Mouse (Mus musculus) mouse embryonic stem cell (cell line): ENCODE measurements around the gene Arhgap15.
"Not testable (repeated sequence)": the region's sequence is repeated elsewhere in the genome, so short reads cannot be mapped to it uniquely, and the experiment has no call there.

Experiments used
- in situ Hi-C, 2 experiments: fragments of 300-500 bp; cut with MboI; formaldehyde crosslinking; loops; 1 replicate in 1 of 2; 3 replicates in 1 of 2; pipeline ENCODE4 v1.14.3; 2019 to 2020; ENCODE audit warnings: low sequenced_read_pairs in 2 of 2, low pct_unique_long_range_greater_than_20kb in 1 of 2, mixed read lengths in 1 of 2; ENCODE audit not compliant: unreplicated experiment in 1 of 2

The Arhgap15 gene

DNA sequence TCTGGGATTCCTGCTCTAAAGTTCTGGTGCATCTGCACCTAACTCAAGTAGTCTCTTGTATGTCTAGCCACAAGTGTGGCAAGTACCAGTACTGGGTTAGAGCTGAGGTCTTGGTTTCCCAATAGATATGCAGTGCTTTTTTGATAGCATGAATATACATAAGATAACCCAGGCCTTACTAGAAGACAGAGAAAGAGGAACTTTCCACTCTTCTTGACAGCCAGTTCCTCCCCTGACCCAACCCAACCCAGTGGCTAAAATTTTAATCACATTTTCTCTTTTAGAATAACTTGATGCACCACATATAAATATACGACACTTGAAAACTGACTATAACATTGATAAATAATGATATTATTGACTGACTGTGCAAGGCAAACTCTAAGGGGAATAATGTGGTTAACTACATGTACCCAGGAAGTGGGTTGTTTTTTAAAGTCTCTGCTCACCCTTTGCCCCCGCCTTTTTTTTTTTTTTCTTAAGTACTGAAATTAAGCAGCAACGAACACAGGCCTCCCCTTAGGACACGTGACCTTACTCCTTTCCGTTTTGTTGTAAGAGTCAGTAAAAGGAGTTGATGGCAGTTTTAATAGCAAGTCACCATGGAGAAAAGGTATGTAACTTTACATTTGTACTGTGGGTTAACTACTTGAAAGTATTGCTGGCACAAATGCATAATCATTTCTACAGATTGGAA, at the start of gene Arhgap15:
TSS of gene Arhgap15 (plus strand) at position 538 of the 697 bp plus-strand sequence.
- in situ Hi-C loops: no loop called here

GRCm38 (mm10) chr2:43712611-43713138, 35.9 kb upstream of the Arhgap15 start:
- in situ Hi-C loops: no loop called here

- in situ Hi-C loops: loop anchor here in 1 of 2 experiments (10.0 kb wide), 1 partner anchor 182 kb away; no protein-coding TSS in a partner anchor
Measured at GRCm38 (mm10) chr2:43722446-43723103, 26.0 kb upstream of the Arhgap15 start.

GRCm38 (mm10) chr2:43723104-43723541, 25.5 kb upstream of the Arhgap15 start:
- in situ Hi-C loops: loop anchor here in 1 of 2 experiments (10.0 kb wide), 1 partner anchor 182 kb away; no protein-coding TSS in a partner anchor

DNA sequence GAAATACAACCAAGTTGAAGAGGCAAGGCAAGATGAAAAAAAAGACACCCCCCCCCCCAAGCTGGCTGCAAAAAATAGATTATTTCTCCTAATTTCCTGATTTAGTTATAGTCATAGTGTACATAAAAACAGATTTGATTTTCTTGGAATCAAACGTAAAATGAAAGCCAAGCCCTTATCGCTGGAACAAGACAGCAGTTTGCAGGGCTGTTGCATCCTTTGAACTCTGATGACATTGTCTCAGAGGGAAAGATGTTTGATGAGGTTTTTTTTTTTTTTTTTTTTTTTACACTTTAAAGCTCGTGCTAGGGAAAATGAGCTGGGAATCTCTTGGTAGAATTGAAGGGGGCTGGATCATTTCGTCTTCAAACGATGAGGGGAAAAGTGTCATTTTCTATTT, 21.4 kb upstream of the Arhgap15 start:
- in situ Hi-C loops: loop anchor here in 1 of 2 experiments (10.0 kb wide), 1 partner anchor 178 kb away; no protein-coding TSS in a partner anchor

- in situ Hi-C loops: loop anchor here in 1 of 2 experiments (10.0 kb wide), 1 partner anchor 177 kb away; no protein-coding TSS in a partner anchor
Measured at GRCm38 (mm10) chr2:43727693-43728092, 20.9 kb upstream of the Arhgap15 start.

DNA sequence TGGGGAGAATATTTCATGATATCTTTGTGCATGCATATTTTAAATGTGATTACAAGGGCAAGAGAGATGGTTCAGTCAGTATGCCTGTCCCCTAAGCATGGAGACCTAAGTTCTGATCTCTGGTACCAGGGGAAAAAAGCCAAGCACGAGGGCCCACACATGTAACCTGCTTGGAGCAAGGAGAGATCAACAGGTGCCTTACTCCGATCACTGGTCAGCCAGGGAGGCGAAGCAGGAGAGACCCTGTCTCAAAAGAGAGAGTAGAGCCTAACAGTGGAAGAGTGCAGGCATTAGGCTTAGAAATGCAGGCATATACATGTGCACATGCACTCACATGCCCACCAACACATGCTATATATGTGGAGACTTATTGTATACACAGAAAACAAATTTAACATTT, 19.8 kb upstream of the Arhgap15 start:
- in situ Hi-C loops: loop anchor here in 1 of 2 experiments (10.0 kb wide), 1 partner anchor 176 kb away; no protein-coding TSS in a partner anchor

GRCm38 (mm10) chr2:43732396-43732795, 16.2 kb upstream of the Arhgap15 start:
- in situ Hi-C loops: no loop called here

DNA sequence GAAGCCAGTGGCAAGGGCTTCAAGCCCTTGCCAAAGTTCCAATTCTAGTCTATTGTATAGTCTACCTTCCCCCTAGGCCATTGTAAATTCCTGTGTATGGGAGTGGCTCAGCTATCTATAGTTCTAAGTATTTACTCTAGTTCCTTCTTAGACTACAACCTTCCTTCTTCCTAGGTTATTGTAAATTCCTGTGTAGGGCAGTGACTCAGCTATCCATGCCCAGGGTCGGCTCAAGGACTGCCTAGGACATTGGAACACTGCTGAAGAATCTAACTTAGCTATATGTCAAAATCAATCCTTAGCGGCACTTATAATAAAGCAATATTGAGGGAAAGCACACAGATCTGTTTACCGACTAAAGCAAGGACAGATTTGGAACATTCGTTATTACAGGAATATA, 13.6 kb upstream of the Arhgap15 start:
- in situ Hi-C loops: not testable (repeated sequence)

- in situ Hi-C loops: no loop called here
Measured at GRCm38 (mm10) chr2:43737546-43737945, 11.1 kb upstream of the Arhgap15 start.

GRCm38 (mm10) chr2:43738562-43739112, 10.0 kb upstream of the Arhgap15 start:
- in situ Hi-C loops: no loop called here

DNA sequence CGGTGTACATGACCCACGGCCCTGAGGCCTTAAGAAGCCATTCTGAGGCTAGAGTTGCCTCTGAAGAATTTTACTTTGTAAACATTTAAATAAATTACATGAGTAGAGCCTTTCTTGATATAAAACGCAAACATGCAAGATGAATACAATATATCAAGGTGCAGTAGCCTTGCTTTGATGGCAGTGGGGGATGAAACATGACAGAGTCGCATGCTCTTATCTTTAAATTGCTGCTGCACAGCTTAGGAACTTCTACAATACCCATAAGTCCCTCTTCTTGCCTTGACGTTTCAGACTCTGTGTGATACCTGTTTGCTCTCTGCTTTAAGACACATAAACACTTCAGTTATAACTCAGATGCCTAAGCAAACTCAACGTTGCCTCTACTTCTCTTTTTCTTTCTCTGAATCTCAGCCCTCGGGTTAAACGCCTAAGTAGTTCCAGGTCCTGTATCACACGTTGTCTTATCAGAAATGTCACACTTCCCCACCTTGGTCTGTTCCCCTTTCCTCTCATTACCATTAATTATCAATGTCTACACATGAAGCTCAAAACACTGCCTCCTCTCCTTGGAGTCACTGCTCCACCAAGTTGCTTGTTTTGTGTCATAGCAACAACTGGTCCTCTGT, 9.3 kb upstream of the Arhgap15 start:
- in situ Hi-C loops: no loop called here

DNA sequence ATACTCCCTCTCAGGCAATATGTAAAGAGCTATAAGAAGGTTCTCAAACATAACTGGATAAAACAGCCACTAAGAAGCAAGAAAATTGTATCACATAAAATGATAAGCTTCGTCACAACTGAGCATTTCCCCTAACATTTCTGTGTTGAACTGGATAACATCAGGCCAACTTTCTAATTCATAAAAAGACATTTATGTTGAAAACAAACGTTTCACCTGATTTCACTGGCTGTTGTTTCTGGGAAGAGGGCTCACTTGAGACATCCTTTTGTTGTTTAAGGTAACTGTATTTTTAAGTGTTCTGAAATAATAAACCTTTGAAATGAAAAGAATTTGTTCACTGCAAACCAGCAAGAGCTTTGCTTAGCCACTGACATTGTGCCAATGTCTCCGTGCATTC, 697 bp downstream of the Arhgap15 start:
- in situ Hi-C loops: no loop called here

- in situ Hi-C loops: no loop called here
Measured at GRCm38 (mm10) chr2:43755899-43756298, 7.3 kb downstream of the Arhgap15 start.

- in situ Hi-C loops: no loop called here
Measured at GRCm38 (mm10) chr2:43756626-43757025, 8.0 kb downstream of the Arhgap15 start.

DNA sequence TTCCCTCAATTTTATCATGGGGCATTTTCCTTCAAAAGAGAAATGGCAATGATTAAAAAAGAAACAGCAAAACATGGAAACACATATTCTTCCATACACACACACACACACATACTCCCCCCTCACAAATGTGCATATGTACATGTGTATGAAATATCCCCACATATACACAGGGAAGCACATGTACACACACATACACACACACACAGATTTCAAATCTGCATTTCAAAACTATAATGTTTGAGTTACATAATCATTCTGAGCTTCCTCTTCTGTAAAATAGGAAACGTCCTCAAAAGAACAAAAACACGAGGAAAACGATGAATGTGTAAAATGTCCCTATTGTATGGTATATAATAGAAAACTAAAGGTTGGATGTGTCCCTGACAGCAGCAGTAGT, 13.1 kb downstream of the Arhgap15 start:
- in situ Hi-C loops: no loop called here

GRCm38 (mm10) chr2:43763279-43763678, 14.7 kb downstream of the Arhgap15 start:
- in situ Hi-C loops: no loop called here

DNA sequence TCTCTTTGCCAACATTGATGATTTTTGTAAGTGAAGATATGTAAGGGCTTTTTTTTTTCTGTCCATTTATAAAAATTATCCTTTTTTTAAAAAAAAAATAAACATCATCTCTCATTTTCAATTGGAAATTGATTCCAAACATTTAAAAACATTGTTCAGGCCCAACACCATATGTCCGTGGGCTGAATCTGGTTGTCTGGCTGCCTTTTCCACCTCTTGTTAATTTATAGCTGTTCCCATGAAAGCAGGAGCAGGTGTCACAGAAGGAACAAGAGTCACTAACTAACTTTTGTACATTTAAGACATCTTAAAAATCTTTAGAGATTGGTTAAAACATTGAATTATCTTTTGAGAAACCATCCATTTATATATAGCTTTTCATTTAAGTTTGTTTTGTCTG, 15.8 kb downstream of the Arhgap15 start:
- in situ Hi-C loops: no loop called here

- in situ Hi-C loops: no loop called here
Measured at GRCm38 (mm10) chr2:43766200-43766599, 17.6 kb downstream of the Arhgap15 start.
